Mouse (Mus musculus): ENCODE measurements around the gene Pds5b.
"Not testable (repeated sequence)": the region's sequence is repeated elsewhere in the genome, so short reads cannot be mapped to it uniquely, and the experiment has no call there.

Pds5b gene

DNA sequence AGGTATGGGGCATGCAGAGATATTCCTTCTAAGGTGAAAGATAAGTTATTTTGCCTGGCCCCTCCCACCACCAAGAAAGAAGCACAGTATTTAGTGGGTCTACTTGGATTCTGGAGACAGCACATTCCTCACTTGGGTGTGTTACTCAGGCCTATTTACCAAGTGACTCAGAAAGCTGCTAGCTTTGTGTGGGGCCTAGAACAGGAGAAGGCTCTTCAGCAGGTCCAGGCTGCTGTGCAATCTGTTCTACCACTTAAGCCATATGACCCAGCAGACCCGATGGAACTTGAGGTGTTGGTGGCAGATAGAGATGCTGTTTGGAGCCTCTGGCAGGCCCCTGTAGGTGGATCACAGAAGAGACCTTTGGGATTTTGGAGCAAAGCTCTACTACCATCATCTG lies 33.1 kb downstream of the Pds5b start:
- not testable (repeated sequence) for DNase-seq

DNA sequence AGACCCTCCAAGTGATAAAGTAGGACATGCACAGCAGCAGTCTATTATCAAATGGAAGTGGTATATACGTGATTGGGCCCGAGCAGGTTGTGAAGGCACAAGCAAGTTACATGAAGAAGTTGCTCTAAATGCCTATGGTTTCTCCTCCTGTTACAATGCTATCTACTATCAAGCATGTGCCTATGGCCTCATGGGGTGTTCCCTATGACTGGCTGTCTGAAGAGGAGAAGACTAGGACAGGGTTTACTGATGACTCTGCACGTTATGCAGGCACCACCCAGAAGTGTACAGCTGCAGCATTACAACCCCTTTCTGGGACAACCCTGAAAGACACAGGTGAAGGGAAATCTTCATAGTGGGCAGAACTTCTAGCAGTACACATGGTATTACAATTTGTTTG lies 33.6 kb downstream of the Pds5b start:
- DNase-seq, result not testable (repeated sequence)

DNA sequence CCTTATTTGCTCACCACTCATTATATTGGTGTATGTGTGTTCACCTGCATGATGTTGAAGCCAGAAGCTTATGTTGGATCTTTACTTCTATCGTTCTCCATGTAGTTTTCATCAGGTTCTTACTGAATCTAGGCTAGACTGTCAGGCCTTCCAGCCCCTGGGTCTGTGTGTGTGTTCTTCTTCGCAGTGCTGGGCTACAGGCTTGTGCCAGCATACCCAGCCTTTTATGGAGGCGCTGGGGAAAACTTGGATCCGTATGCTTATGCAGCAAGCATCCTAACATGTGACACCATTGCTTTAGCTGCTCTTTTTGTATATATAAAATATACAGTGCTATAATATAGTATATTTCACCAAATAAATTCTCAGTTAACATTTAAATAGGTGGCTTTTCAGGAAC lies 38.0 kb downstream of the Pds5b start:
- DNase-seq, result no peak

DNA sequence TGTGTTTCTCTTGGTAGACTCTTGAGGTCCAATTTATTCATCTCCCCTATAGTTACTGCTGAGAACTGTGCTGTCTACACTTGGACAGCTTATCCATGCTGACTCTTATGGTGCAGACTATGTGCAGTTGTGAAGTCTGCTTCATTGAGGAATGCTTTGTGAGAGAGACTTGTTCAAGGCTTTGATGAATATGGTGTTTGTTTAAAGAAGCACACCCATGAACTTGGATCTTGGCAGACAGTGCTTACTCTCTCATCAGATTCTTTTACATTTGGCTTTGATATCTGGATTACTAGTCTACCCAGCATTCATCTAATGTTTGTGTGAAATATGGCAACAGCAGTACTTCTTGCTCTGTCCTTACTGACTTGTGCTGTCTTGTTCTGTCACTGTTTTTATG lies 39.9 kb downstream of the Pds5b start:
- DNase-seq, result no peak

DNA sequence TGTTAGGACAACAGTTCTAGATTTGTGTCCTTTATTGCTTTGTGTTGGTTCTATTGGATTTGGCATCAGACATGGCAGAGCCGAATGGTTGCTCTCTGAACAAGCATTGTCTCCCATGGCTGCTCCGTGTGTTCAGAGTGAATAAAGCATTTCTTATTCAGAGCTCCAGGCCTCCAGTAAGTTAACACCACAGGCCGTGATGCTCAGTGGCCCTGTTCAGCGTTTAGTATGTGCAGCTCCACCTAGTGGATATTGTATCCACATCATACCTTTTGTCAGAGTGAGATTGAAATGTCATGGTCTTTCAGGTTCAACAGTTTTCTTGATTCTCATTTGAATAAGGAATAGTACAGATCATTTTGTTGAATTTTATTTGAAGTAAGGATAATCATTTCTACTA lies 44.2 kb downstream of the Pds5b start:
- peak in 1 of 2 experiments; percentile 11 for DNase-seq

DNA sequence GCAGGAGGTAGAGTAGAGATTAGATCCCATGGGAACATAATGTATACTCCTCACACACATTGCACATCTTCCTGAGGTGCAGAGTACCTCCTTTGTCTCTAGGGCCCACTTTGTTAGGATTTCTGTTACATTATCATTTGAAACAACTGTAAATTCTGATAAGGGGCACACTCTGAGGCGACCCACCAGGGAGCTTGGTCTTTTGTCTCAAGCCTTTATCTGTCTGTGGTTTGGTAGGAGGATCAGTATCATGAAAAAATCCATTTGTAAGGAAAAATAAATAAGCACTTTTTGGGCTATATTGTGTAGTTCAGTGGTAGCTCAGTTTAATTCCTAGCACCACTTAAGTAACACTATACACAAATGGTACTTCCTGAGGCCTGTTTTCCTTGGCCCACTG lies 51.1 kb downstream of the Pds5b start:
- DNase-seq, result no peak

DNA sequence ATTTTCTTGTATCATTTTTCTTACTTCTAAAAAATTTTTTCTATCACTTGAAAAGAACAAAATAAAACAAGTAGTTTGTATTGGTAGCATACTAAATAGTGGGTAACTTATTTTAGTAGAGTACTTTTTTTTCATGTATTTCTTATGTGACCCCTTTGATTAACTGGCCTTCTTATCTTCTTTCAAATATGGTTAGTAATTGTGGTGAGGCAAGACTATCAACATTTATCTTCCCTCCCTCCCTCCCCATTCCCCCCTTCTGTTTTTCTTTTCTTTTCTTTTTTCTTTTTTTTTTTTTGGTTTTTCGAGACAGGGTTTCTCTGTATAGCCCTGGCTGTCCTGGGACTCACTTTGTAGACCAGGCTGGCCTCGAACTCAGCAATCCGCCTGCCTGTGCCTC lies 63.5 kb downstream of the Pds5b start:
- not testable (repeated sequence) for DNase-seq

DNA sequence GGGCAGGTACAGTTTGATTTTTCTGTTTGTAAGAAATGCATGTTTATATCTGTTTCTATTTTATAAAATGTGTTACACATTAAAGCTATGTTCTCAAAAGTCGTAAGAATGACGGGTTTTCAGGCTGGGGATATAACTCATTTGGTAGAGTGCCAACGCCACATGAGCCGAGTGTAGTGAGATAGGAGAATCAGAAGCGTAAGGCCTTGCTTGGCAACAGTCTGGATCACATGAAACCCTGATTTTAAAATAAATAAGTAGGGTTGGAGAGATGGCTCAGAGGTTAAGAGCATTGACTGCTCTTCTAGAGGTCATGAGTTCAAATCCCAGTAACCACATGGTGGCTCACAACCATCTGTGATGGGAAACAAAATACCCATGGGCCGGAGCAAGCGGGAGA lies 65.8 kb downstream of the Pds5b start:
- no peak for DNase-seq

DNA sequence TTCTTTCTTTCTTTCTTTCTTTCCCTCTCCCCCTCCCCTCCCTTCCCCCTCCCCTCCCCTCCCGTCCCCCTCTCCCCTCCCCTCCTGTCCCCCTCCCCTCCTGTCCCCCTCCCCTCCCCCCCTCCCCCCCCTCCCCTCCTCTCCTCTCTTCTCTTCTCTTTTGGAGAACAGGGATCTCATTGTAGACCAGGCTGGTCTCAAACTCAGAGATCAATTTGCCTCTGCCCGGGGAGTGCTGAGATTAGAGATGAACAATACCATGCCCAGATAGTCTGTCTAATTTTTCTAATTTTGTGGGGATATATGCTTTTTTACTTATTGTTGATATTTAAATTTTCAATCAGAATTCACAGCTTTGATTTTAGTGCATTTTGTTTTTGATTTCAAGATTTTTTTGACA lies 67.1 kb downstream of the Pds5b start:
- DNase-seq, result no peak

DNA sequence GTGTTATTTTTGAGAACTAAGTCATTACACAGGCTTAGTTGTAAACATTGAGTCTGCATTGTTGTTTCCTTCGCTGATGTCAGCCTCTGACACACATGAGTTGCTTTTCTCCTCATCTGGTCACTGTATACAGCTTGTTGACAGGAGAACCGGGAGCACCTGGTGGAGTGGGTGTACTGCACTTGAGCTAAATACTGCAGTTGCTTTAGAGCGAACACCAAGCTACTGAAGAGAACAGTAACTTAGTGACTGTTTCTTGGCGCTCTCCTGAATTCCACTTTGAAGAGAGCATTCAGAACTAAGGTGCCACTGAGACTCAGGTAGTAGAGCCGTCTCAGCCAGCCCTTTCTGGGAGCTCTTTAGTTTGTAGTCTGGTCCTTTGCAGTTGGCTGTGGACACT lies 83.1 kb downstream of the Pds5b start:
- DNase-seq, result no peak

DNA sequence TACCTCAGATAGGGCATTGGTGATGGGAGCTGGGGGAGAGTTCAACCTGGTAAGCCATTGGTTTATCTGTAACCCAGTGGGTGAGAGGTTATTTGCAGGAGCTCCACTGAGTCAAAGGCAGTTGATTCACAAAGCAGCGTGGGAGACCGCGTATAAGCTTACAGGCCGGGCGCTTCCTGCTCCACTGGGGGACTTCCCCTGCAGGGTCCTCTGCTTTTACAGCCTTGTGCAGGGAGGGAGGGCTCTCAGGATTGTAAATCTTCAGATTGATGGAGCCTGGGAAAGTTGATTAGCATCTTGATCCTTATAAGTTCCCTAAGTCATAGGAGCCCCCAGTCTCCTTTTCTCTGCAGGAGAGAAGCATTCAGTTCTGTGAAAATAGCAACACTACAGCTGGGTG lies 98.9 kb downstream of the Pds5b start:
- no peak for DNase-seq

DNA sequence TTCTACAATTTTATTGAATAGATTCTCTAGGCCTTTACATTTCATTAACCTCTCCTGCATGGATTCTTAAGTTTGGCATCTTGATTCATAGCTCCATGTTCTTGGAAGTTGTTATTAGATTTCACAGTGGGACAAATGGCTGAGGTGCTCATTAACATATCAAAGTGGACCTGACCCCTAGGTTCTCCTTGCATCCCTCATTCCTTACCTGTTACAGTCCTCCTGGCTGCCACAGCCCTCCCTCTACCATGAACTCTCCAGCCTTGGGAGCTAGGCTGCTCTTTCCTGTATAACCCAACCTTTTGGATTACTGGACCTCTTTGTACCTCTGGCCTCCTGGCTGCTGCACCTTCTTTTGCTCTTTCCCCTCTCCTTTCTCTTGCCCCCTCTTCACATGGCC lies 99.5 kb downstream of the Pds5b start:
- no peak for DNase-seq

DNA sequence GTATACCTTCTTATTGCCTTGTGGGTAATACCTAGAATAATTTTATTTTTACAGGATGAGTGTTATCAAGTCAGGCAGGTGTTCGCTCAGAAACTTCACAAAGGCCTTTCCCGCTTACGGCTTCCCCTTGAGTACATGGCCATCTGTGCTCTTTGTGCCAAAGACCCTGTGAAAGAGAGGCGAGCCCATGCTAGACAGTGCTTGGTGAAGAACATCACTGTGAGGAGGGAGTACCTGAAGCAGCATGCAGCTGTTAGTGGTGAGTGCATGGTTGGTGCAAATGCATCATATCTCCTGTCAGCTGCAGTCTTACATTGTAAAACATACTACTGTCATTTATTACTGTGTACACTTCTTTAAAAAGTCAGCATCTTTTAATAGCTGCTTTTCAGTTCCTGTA lies 114.7 kb downstream of the Pds5b start:
- DNase-seq, result no peak

DNA sequence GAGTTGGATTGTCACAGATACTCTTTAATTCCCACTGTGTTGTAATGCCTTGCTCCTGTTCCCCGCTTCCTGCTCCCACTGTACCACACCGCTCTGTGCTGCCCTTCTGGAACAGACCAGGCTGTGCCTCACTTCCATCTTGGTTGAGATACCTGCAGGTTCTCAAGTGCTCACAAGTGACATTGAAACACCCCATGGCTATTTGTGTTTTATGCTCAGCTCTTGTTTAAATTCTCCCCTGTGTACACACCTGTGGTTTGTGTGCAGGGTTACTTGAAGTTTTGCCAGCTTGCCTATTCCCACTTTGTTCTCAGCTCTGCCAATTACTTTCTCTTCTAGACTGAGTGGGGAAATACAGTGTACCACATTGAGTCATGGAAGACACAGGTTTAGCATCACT lies 115.5 kb downstream of the Pds5b start:
- DNase-seq, result no peak

DNA sequence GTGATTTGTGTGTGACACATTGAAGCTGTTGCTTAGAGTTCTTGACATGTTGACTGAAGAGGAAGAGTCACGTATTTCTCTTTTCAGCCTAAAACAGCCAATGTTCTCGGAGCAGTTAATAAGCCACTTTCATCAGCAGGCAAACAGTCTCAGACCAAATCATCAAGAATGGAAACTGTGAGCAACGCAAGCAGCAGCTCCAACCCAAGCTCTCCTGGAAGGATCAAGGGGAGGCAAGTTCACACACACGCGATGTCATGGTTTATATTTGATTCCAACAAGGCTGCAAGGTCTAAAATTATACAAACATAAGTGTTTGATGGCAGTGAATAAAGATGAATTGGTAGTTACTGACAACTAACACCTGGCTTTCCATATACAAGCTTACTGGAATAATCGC lies 120.6 kb downstream of the Pds5b start:
- DNase-seq, result no peak

DNA sequence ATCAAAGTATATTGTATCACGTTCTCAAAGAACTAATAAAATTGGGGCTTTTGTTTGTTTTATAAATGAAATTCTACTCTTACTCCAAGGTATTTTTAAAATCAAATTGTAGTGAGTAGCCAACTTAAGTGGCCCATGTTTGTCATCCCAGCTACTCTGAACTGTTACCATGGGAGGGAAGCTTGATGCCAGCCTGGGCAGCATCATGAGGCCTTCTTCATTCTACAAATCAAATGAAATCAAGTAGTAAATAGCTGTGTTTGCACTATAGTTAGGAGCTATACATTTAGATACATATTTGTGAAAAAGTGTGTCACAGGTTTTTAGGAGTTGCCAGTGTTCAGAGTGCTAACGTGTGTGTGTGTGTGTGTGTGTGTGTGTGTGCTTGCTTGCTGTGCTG lies 126.5 kb downstream of the Pds5b start:
- DNase-seq, result no peak

DNA sequence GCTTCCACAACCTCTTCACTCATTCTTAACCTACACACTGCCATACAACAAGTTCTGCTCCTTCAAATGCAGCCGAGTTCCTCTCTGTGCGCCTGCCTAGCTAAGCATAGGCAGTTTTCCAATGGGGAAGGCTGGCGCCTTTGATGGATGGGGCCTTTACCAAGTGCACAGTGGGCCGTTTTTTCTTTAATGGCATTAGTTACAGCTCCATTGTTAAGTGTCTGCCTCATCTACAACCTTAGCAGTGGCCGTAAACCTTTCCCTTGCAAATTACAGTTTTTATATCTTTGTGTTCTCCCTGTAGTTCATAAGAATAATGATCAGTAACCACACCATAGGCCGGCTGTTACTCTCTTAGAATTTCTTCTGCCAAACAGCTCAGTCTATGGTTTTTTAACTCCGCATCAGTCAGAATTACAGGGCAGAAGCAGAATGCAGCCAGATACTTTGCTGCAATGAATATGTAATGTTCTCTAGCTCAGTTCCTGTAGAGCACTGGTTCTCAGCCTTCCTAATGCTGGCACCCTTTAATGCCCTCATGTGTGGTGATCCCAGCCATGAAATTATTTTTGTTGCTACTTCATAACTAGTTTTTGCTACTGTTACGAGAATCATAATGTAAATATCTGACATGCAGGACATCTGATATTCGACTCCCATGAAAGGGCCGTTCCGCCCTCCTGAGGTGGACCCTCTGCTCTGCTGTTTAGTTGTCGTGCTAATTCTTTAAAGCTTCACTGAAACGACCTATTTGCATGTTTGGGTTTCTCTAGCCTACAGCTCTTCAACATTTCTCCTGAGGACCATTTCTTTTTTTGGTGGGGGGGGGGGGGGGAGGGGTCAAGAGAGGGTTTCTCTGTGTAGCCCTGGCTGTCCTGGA lies 140.8 kb downstream of the Pds5b start:
- DNase-seq, result no peak

DNA sequence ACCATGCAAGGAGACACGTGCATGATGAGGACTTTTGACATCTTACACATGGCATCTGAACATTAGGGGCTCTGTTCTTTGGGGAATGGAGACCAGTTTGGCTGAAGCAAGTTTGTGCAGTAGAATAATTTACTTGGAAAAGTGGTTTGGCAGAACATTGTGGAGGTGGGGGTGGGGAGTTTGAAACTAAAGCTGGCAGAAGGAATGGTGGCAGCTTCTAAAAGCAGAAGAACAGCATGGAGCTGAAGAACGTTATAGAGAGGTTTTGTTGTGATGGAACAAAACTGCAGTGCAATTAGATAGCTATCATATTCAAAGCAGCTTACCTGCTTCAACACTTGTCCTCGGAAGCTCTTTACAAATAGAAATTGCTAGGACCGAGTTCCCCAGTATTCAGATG lies 141.9 kb downstream of the Pds5b start:
- no peak for DNase-seq

DNA sequence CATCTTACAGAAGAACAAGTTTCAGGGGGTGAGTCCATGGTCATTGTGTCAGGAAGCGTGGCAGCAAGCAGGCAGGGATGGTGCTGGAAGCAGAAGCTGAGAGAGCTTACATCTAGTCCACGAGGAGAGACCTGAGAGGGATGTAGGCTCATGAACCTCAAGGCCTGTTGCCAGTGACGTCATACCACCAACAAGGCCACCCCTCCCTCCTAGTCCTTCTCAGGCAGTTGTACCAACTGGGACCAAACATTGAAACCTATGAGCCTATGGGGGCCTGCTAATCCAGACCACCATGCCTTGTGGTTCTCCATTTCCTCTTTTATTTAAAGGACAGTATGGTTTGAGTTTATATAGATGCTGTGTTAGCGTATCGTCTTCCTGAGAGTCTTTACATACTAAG lies 143.2 kb downstream of the Pds5b start:
- DNase-seq, result no peak

DNA sequence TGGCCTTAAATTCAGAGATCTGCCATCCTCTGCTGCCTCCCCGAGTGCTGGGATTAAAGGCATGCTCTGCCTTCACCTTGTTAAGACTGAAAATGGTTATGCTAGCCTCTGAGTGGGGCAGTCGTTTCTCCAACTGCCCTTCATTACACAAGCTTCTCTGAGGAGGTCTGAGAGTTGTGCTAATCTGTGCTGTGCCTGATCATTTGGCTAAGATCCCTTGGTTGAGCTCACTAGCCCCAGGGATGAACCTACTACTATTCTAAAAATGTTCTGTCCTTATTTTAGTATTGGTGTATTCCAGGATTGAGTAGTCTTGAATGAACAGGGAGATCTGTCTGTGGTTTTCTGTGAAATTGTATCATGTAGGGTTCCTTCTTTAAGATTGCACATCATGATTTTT lies 144.5 kb downstream of the Pds5b start:
- no peak for DNase-seq

DNA sequence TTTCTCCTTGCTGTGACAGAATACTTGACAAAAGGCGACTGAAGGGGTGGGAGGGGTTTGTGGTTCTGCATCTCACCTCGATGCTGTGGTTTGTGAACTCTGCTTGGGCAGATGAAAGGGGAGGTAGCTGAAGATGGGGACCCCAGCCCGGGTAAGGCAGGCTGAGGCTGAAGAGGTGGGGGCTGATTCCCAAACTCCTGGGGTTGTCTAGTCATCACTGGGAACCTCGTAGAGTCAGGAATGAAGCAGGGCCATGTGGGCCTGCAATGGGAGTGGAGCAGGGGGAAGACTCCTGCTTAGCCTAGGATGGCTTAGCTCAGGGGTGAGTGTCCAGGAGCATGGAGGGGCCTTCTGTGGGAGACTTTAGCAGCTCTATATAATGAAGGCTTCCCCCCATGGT lies 145.3 kb downstream of the Pds5b start:
- no peak for DNase-seq

DNA sequence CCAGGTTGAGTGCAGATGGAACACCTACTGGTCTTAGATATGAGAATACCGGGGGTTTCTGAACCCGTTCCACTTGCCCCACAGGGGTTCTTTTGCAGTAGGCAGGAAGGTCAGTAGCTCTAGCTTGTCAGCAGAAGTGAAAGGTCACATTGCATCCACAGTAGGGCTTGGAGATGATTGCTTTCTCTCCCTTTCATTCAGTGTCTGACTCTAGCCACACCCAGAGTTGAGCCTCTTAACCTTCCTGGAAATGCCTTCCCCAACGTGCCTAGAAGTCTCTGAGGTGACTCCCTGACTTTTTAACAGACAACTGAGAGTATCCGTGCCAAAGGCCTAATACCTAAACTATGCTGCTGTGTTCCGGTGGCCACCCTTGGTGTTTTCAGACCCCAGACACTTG lies 146.0 kb downstream of the Pds5b start:
- no peak for DNase-seq

DNA sequence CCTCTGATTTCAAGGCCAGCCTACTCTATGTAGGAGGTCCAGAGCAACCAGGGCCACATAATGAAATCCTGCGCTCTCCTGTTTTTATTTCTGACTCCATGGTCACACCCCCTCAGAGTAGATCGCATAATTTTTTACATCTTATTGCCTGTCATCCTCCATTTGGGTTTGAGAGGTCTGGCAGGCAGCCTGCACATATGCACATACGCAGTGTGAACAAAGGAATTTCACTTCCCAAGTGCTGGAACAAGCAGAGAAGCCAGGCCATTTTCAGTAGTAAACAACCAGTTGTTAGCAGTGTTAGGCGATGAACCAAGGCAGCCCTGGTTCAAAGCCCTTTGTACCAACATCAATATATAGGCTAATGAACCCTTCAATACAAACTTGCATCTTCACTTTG lies 147.6 kb downstream of the Pds5b start:
- DNase-seq, result no peak

DNA sequence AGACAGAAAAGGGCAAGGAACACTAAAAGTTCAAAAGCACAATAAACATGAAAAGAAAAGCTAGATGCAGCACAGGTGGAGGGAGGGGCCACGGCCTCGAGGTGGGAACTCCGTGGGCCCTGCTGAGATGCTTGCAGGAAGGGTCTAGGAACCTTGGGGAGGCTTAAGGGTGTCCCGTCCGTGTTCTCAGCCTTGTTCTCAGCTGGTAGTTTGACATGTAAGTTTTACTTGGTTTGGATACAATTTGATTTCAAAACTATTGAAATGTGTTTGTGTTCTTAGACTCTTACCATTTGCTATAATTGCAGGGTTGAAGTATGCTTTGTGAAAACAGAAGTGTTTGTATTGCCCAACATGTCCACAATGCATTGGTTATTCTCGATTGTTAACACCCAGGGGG lies 149.2 kb downstream of the Pds5b start:
- no peak for DNase-seq

DNA sequence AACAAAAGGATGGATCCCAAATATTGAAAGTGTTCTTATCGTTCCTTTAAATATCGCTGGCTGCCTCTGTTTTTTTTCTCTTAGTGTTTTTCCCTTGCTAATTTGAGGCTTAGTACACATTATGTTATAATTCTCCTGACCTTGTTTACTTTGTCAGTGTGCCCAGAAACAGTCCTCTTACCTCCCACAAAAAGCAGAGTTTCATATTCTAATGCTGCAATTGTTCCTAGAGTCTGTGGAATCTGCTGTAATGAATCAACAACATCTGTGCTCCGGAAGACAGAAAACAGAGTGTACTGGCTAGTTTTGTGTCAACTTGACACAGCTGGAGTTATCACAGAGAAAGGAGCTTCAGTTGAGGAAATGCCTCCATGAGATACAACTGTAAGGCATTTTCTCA lies 149.8 kb downstream of the Pds5b start:
- no peak for DNase-seq

All from thymus, postnatal 36 days (tissue).